Mouse (Mus musculus): ENCODE measurements around the gene Zfp12. TPM values are rescaled to one million over a fixed set of nuclear protein-coding genes. Genes with fewer than 3 reads are reported as not detected.

Gene Zfp12
- total and polyA plus RNA-seq, 3 experiments, result 12.8 to 18.8 (median 13.1) TPM

DNA sequence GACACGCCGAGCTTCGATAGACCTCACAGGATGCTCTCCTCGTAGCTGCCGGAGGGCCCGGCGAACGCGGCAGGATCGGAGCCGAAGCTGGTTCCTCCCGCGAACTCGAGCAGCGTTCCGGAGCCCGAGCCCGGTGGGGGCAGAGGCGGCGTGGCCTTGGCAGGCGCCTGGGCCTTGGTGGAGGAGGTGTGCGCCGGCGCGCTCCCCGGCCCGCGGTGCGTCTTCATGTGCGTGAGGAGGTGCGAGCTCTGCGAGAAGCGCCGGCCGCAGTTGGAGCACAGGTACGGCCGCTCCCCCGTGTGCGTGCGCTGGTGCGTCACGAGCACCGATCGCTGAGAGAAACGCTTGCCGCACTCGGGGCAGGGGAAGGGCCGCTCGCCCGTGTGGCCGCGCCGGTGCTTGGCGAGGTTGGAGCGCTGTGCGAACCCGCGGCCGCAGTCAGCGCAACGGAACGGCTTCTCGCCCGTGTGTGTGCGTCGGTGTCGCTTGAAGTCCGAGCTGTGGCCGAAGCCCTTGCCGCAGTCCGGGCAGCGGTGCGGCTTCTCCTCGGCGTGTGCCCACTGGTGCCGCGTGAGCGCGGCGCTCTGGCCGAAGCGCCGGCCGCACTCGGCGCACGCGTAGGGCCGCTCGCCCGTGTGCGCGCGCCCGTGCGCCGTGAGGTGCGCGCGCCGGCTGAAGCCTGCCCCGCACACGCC lies 18.4 kb downstream of the Zfp12 start:
- no peak for DNase-seq (ENCODE audit: extremely low read depth)
- Histone ChIP-seq H3K79me2 (replicated peaks; ENCODE audit: control insufficient read depth, extremely low read depth, insufficient read depth, poor library complexity, severe bottlenecking) (no peaks in the 10 kb centered on the region), H3K27me3 (replicated peaks) (no peaks in the 10 kb centered on the region), H3K36me3 (replicated peaks in 1 of 2; ENCODE audit: control insufficient read depth in 1 of 2, insufficient read depth in 1 of 2, low read length in 1 of 2) (peaks cover 31 to 82% of the 10 kb centered on the region in 2 experiments), H3K4me3 (replicated peaks in 1 of 3; ENCODE audit: low read depth in 2 of 3, low read length in 2 of 3, poor library complexity in 1 of 3) (no peak overlapping the region), H3K9ac (ENCODE audit: insufficient read depth, low read depth) (no peak overlapping the region), H3K4me2 (ENCODE audit: insufficient read depth, low read depth, poor library complexity, severe bottlenecking) (no peak overlapping the region), H3K4me1 (ENCODE audit: control insufficient read depth in 1 of 2, insufficient read depth in 2 of 2) (peaks cover 0 to 3% of the 10 kb centered on the region in 2 experiments; a peak in 1 of 4 replicates), H3K27ac (ENCODE audit: insufficient read depth, low read depth) (no peak overlapping the region), H3K9me3 (replicated peaks; ENCODE audit: low read length) (peaks cover 35% of the 10 kb centered on the region)
- in situ Hi-C loops (cut with MboI; ENCODE audit: low pct_ligation_motif_present, low pct_unique_long_range_greater_than_20kb, low sequenced_read_pairs), result no loop called here
- dilution Hi-C loops (cut with MboI; ENCODE audit: extremely low pct_ligation_motif_present, extremely low pct_unique_long_range_greater_than_20kb, low sequenced_read_pairs), result no loop called here
- no peak for TF ChIP-seq CHD1 (IDR thresholded peaks at IDR 0.05; ENCODE audit: low read depth, low read length)
- no peak for TF ChIP-seq NRF1 (IDR thresholded peaks at IDR 0.05; ENCODE audit: low read depth, low read length)
- TF ChIP-seq TCF12 (IDR thresholded peaks at IDR 0.05; ENCODE audit: low read depth, low read length), result no peak
- TF ChIP-seq MXI1 (IDR thresholded peaks at IDR 0.05; ENCODE audit: low read depth, low read length), result no peak
- TF ChIP-seq SIN3A (IDR thresholded peaks at IDR 0.05; ENCODE audit: low read length), result no peak
- no peak for TF ChIP-seq ZKSCAN1 (IDR thresholded peaks at IDR 0.05; ENCODE audit: borderline replicate concordance, low read depth, low read length)
- TF ChIP-seq TBP (conservative IDR thresholded peaks at IDR 0.05; ENCODE audit: low read depth, low read length), result no peak
- TF ChIP-seq CTCF (conservative IDR thresholded peaks at IDR 0.05 in 1 of 2, IDR thresholded peaks at IDR 0.05 in 1 of 2; ENCODE audit: low read depth in 2 of 2, low read length in 2 of 2), result no peak
- no peak for TF ChIP-seq USF1 (IDR thresholded peaks at IDR 0.05; ENCODE audit: low read depth, low read length)
- TF ChIP-seq UBTF (IDR thresholded peaks at IDR 0.05; ENCODE audit: low read depth, low read length), result no peak
- no peak for TF ChIP-seq MAZ (IDR thresholded peaks at IDR 0.05; ENCODE audit: low read depth, low read length)
- TF ChIP-seq BHLHE40 (IDR thresholded peaks at IDR 0.05; ENCODE audit: low read depth, low read length), result no peak
- no peak for TF ChIP-seq MAFK (IDR thresholded peaks at IDR 0.05; ENCODE audit: insufficient replicate concordance, low read length)
- no peak for TF ChIP-seq SMC3 (IDR thresholded peaks at IDR 0.05; ENCODE audit: low read depth, low read length)
- no peak for TF ChIP-seq IRF4 (IDR thresholded peaks at IDR 0.05; ENCODE audit: low read depth, low read length)
- no peak for TF ChIP-seq CHD2 (IDR thresholded peaks at IDR 0.05; ENCODE audit: low read length)

DNA sequence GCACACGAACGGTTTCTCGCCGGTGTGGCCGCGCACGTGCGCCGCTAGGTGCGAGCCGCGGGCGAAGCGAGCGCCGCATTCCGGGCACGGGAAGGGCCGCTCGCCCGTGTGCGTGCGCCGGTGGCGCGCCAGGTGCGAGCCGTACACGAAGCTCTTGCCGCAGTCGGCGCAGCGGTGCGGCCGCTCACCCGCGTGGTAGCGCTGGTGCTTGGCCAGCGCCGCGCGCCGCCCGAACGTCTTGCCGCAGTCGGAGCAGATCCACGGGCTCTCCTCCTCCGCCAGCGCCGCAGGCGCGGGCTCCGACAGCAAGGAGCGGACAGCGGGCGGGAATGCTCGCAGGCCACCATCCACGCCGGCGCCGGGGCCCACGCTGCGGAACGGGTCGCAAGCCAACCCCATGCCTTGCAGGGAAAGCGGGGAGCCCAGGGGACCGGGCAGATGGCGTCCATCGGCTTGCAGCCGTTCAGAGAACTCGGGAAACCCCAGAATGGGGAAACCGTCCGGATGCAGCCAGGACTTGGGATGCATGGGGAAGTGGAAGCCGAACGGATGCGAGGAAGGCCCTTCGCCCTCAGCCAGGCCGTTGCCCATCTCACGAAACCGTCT lies 19.0 kb downstream of the Zfp12 start:
- no peak overlapping the region for H3K9ac ChIP-seq (ENCODE audit: insufficient read depth, low read depth)
- dilution Hi-C loops (cut with MboI; ENCODE audit: extremely low pct_ligation_motif_present, extremely low pct_unique_long_range_greater_than_20kb, low sequenced_read_pairs), result no loop called here
- in situ Hi-C loops (cut with MboI; ENCODE audit: low pct_ligation_motif_present, low pct_unique_long_range_greater_than_20kb, low sequenced_read_pairs), result no loop called here

More for the DNA sequence above, 19.0 kb downstream of the Zfp12 start:
- H3K9me3 ChIP-seq (replicated peaks; ENCODE audit: low read length), result peaks cover 35% of the 10 kb centered on the region
- H3K36me3 ChIP-seq (replicated peaks in 1 of 2; ENCODE audit: control insufficient read depth in 1 of 2, insufficient read depth in 1 of 2, low read length in 1 of 2), result peaks cover 31 to 78% of the 10 kb centered on the region in 2 experiments
- DNase-seq (ENCODE audit: extremely low read depth), result no peak
- no peak overlapping the region for H3K4me3 ChIP-seq (replicated peaks in 1 of 3; ENCODE audit: low read depth in 2 of 3, low read length in 2 of 3, poor library complexity in 1 of 3)
- no peak for TF ChIP-seq BHLHE40 (IDR thresholded peaks at IDR 0.05; ENCODE audit: low read depth, low read length)
- no peak for TF ChIP-seq NELFE (IDR thresholded peaks at IDR 0.05; ENCODE audit: low read depth, low read length)
- TF ChIP-seq ELF1 (IDR thresholded peaks at IDR 0.05; ENCODE audit: low read depth, low read length), result no peak
- TF ChIP-seq MYC (IDR thresholded peaks at IDR 0.05; ENCODE audit: low read depth, low read length), result no peak
- no peak for TF ChIP-seq MAZ (IDR thresholded peaks at IDR 0.05; ENCODE audit: low read depth, low read length)
- no peak for TF ChIP-seq MAX (IDR thresholded peaks at IDR 0.05; ENCODE audit: low read length)
- TF ChIP-seq NRF1 (IDR thresholded peaks at IDR 0.05; ENCODE audit: low read depth, low read length), result no peak
- no peak for TF ChIP-seq CHD1 (IDR thresholded peaks at IDR 0.05; ENCODE audit: low read depth, low read length)
- no peak for TF ChIP-seq SMC3 (IDR thresholded peaks at IDR 0.05; ENCODE audit: low read depth, low read length)
- H3K27me3 ChIP-seq (replicated peaks), result no peaks in the 10 kb centered on the region
- H3K27ac ChIP-seq (ENCODE audit: insufficient read depth, low read depth), result no peak overlapping the region
- no peak overlapping the region for H3K4me2 ChIP-seq (ENCODE audit: insufficient read depth, low read depth, poor library complexity, severe bottlenecking)
- no peaks in the 10 kb centered on the region for H3K79me2 ChIP-seq (replicated peaks; ENCODE audit: control insufficient read depth, extremely low read depth, insufficient read depth, poor library complexity, severe bottlenecking)
- peaks cover 0 to 3% of the 10 kb centered on the region in 2 experiments; a peak in 1 of 4 replicates for H3K4me1 ChIP-seq (ENCODE audit: control insufficient read depth in 1 of 2, insufficient read depth in 2 of 2)
